Mouse (Mus musculus) intestine, postnatal 0 days (tissue): ENCODE results near the gene Efl1. TPM values are rescaled to one million over a fixed set of nuclear protein-coding genes. Genes with fewer than 3 reads are reported as not detected.

Source experiments
- ATAC-seq: fragments of 200-750 bp; cut with Nextera tagmentation; 2 replicates; pipeline ENCODE4 v1.8.0; 2017; ENCODE audit warnings: mild to moderate bottlenecking, moderate TSS enrichment, moderate library complexity
- H3K27ac ChIP-seq: fragments of 300-500 bp; sonication (generic); 2 replicates; pipeline ENCODE4 v1.5.1; 2014; ENCODE audit warnings: mild to moderate bottlenecking, low read depth, low read length, moderate library complexity
- H3K27me3 ChIP-seq: fragments of 300-500 bp; sonication (generic); replicated peaks from 2 replicates; pipeline ENCODE4 v1.6.1; 2014; ENCODE audit warnings: low read length, mixed read lengths; ENCODE audit not compliant: control insufficient read depth, insufficient read depth
- H3K36me3 ChIP-seq: fragments of 300-500 bp; sonication (generic); 2 replicates; pipeline ENCODE4 v1.6.1; 2014; ENCODE audit warnings: mild to moderate bottlenecking, moderate library complexity; ENCODE audit not compliant: control insufficient read depth, insufficient read depth
- H3K4me1 ChIP-seq: fragments of 300-500 bp; sonication (generic); replicated peaks from 2 replicates; pipeline ENCODE4 v1.6.1; 2014; ENCODE audit warnings: antibody characterized with exemption, low read length, mixed read lengths; ENCODE audit not compliant: control insufficient read depth, insufficient read depth
- H3K4me2 ChIP-seq: fragments of 300-500 bp; sonication (generic); replicated peaks from 2 replicates; pipeline ENCODE4 v1.6.1; 2014; ENCODE audit warnings: low read depth, mild to moderate bottlenecking, moderate library complexity
- H3K4me3 ChIP-seq: fragments of 300-500 bp; sonication (generic); 2 replicates; pipeline ENCODE4 v1.5.1; 2014; ENCODE audit warnings: low read depth, low read length
- H3K9ac ChIP-seq: fragments of 300-500 bp; sonication (generic); 2 replicates; pipeline ENCODE4 v1.6.1; 2014; ENCODE audit warnings: mild to moderate bottlenecking, low read depth, low read length
- H3K9me3 ChIP-seq: fragments of 300-500 bp; sonication (generic); 2 replicates; pipeline ENCODE4 v1.6.1; 2016; ENCODE audit warnings: mixed run types; ENCODE audit not compliant: control insufficient read depth
- CTCF ChIP-seq: sonication (generic); IDR thresholded peaks from 2 replicates; pipeline ENCODE4 v1.5.1; 2016; ENCODE audit warnings: low read depth, mild to moderate bottlenecking, control low read depth, antibody characterized with exemption, moderate library complexity
- WGBS: fragments of 180-500 bp; shearing (Covaris S2); extraction: QIAGEN DNeasy Blood & Tissue Kit; methylation state at CpG from one replicate; pipeline ENCODE4 v1.1.7; 2014; 5-methylcytosine and 5-hydroxymethylcytosine counted together
- polyA plus RNA-seq: library from polyadenylated mRNA; unstranded; fragments of >200 nt; fragmentation: Nextera tagmentation; extraction: Ambion mirVana; gene quantifications from 2 replicates; pipeline ENCODE4 v1.2.1, GENCODE M21; 2015

Efl1 gene
- polyA plus RNA-seq, 1 experiment from 2014 or later, result 13.5 TPM

- ATAC-seq, result no peak
- no peak overlapping the region for H3K4me2 ChIP-seq
- H3K4me3 ChIP-seq, result no peak overlapping the region
- TF ChIP-seq CTCF, result no peak
- H3K27me3 ChIP-seq, result no peaks in the 10 kb centered on the region
- no peaks in the 10 kb centered on the region for H3K9me3 ChIP-seq
- H3K27ac ChIP-seq, result no peak overlapping the region
- H3K4me1 ChIP-seq, result no peaks in the 10 kb centered on the region
- H3K9ac ChIP-seq, result no peak overlapping the region
- H3K36me3 ChIP-seq, result peaks cover 22% of the 10 kb centered on the region
- 85% methylated on average over 8 of the region's 8 CpGs for WGBS
Measured at GRCm38 (mm10) chr7:82749239-82749638, 100.8 kb downstream of the Efl1 start.

DNA sequence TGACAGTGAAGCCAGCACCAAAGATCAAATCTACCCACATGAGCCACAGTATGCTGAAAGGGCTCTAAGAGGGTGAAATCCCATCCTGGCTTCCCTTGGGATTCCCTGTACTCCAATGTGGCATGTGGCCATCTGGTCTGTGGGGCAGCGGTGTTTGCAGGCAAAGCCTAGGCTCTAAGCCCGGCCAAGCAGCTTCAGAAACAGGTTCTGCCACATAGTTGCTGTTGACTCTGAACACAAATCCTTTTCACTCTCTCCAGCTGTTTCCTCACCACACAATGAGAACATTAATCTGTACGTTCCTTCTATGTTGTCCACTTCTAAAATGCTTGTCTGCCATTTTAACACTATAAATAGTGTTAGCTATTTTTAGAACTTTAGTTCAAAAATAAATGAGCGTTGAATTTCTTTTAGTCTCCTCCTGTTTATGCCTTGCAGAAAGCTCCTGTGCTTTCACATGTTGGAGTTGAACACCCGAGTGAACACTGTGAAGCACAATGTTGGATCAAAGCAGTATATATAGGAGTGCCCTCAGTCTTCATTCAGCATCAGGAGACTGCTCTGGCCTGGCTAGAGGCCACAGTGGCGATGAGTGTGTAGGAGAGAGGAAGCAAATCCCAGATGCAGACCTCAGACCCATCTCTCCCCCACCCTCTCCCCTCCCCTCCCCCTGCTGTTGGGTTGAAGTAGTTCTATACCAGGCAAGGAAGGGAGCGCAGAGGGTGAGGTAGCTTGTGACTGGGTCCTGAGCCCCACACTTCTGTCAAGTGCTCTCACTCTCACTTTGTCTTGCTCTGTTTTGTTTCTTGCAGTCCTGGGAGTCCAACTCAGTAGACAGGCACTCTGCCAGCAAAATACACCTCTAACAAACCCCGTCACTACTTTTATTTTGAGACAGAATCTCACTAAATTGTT, 104.0 kb downstream of the Efl1 start:
- Histone ChIP-seq H3K27me3 (no peaks in the 10 kb centered on the region), H3K36me3 (peaks cover 37% of the 10 kb centered on the region), H3K4me3 (no peak overlapping the region), H3K4me2 (no peak overlapping the region), H3K27ac (no peak overlapping the region), H3K9me3 (no peaks in the 10 kb centered on the region), H3K4me1 (no peaks in the 10 kb centered on the region), H3K9ac (no peak overlapping the region)
- ATAC-seq, result no peak
- no peak for TF ChIP-seq CTCF
- 50% methylated on average over 8 of the region's 8 CpGs for WGBS

DNA sequence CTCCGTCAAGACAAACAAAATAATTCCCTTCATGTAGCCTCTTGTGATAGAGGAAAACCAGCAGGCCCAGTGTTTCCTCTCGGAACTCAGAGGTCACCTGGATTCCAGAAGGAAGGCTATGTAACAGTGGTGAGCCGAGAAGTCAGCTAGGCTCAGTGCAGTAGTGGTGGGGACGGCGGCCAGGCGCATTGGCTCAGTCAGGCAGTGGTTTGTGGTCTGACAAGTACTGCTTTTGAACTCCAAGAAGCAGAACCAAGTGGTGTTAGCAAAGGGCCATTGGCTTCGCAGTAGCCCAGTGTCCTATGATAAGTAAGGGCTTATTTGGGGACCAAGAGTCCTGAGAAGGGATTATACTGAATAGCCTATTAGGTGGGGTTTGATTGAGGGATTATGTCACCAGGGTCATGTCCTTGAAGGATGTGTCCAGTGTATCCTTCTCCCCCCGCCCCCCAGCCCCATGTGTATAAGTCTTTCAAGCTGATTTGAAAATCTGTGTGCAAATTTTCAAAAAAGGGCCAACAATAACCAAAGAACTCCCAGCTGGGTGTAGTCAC, 107.3 kb downstream of the Efl1 start:
- no peak overlapping the region for H3K4me2 ChIP-seq
- WGBS, result 86% methylated on average over 8 of the region's 8 CpGs
- H3K9ac ChIP-seq, result no peak overlapping the region
- H3K27me3 ChIP-seq, result no peaks in the 10 kb centered on the region
- no peak overlapping the region for H3K4me3 ChIP-seq
- H3K9me3 ChIP-seq, result no peaks in the 10 kb centered on the region
- no peak for TF ChIP-seq CTCF
- H3K27ac ChIP-seq, result no peak overlapping the region
- H3K4me1 ChIP-seq, result no peaks in the 10 kb centered on the region
- peaks cover 30% of the 10 kb centered on the region for H3K36me3 ChIP-seq
- ATAC-seq, result no peak

GRCm38 (mm10) chr7:82758521-82758920, 110.1 kb downstream of the Efl1 start:
- 73% methylated on average over 4 of the region's 4 CpGs for WGBS
- Histone ChIP-seq H3K4me3 (no peak overlapping the region), H3K36me3 (peaks cover 31% of the 10 kb centered on the region), H3K9me3 (no peaks in the 10 kb centered on the region), H3K27me3 (no peaks in the 10 kb centered on the region), H3K4me2 (no peak overlapping the region), H3K9ac (no peak overlapping the region), H3K4me1 (no peaks in the 10 kb centered on the region), H3K27ac (no peak overlapping the region)
- TF ChIP-seq CTCF, result no peak
- no peak for ATAC-seq

- Histone ChIP-seq H3K9ac (no peak overlapping the region), H3K27me3 (no peaks in the 10 kb centered on the region), H3K27ac (no peak overlapping the region), H3K4me3 (no peak overlapping the region), H3K9me3 (no peaks in the 10 kb centered on the region), H3K36me3 (peaks cover 30% of the 10 kb centered on the region), H3K4me2 (no peak overlapping the region), H3K4me1 (no peaks in the 10 kb centered on the region)
- no peak for TF ChIP-seq CTCF
- no peak for ATAC-seq
- WGBS, result 93% methylated on average over 4 of the region's 4 CpGs
Measured at GRCm38 (mm10) chr7:82759091-82759490, 110.7 kb downstream of the Efl1 start.

DNA sequence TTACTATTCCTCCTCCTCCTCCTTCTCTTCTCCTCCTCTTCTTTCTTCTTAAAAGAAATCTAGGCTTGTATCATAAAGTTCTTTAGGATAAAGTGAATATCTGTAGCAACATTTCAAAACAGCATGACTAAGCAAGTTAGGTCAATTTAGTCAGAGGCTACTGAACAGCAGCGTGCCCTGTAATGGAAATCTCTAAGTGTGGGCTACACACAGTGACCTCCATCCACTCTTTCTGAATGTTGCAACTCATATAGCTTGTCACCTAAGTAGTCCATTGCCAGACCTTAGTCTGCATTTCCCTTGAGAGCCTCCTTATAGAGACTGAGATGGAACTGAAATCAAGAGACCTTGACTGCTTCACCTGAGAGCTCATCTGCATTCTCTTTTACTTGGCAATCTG, 116.5 kb downstream of the Efl1 start:
- TF ChIP-seq CTCF, result no peak
- H3K4me2 ChIP-seq, result no peak overlapping the region
- no peak overlapping the region for H3K4me3 ChIP-seq
- 93% methylated on average over 1 of the region's 1 CpGs for WGBS
- ATAC-seq, result no peak
- H3K4me1 ChIP-seq, result no peaks in the 10 kb centered on the region
- no peaks in the 10 kb centered on the region for H3K9me3 ChIP-seq
- no peak overlapping the region for H3K27ac ChIP-seq
- no peaks in the 10 kb centered on the region for H3K27me3 ChIP-seq
- H3K9ac ChIP-seq, result no peak overlapping the region
- H3K36me3 ChIP-seq, result peaks cover 15% of the 10 kb centered on the region
